ENCODE assay signal across 19 mouse cellular contexts in genomic region chr4:106676749-106677148, GRCm38 (mm10). TPM values are rescaled to one million over a fixed set of nuclear protein-coding genes. Genes with fewer than 3 reads are reported as not detected.
"Had no signal": no experiment of that assay in that cellular context is flagged by ENCODE, and none has a peak within 500 bp of the region (broad histone marks: within the 10 kb centered on the region; RNA-seq: fewer than 3 reads in every experiment).

No protein-coding gene starts in this region.

- ATAC-seq: intestine, postnatal 0 days; midbrain, embryonic 15.5 days had no signal

- H3K9ac ChIP-seq: limb, embryonic 12.5 days; limb, embryonic 15.5 days; midbrain, embryonic 12.5 days; midbrain, embryonic 15.5 days; neural tube, embryonic 12.5 days; neural tube, embryonic 15.5 days had no signal

- H3K27me3 ChIP-seq: limb, embryonic 12.5 days; limb, embryonic 15.5 days; liver, embryonic 13.5 days; midbrain, embryonic 15.5 days; neural tube, embryonic 12.5 days; neural tube, embryonic 15.5 days had no signal

- H3K4me3 ChIP-seq: limb, embryonic 12.5 days; limb, embryonic 15.5 days; liver, embryonic 13.5 days; midbrain, embryonic 12.5 days; midbrain, embryonic 15.5 days; neural tube, embryonic 12.5 days had no signal

- H3K9me3 ChIP-seq: limb, embryonic 12.5 days; limb, embryonic 15.5 days; liver, embryonic 13.5 days; midbrain, embryonic 12.5 days; midbrain, embryonic 15.5 days; neural tube, embryonic 12.5 days; neural tube, embryonic 15.5 days had no signal

- H3K4me2 ChIP-seq: limb, embryonic 12.5 days; limb, embryonic 15.5 days; midbrain, embryonic 12.5 days; midbrain, embryonic 15.5 days; neural tube, embryonic 12.5 days; neural tube, embryonic 15.5 days had no signal

- DNase-seq: left cerebral cortex, postnatal 4 days; liver, embryonic 13.5 days; lung, adult 2 months; lung, postnatal 14 days; right cerebral cortex, adult 18-20 months; right cerebral cortex, postnatal 14 days; right cerebral cortex, postnatal 4 days; thymus, adult 2 months; thymus, postnatal 14 days; thymus, postnatal 4 days had no signal

- H3K27ac ChIP-seq: limb, embryonic 12.5 days; limb, embryonic 15.5 days; liver, embryonic 13.5 days; macrophage; midbrain, embryonic 12.5 days; midbrain, embryonic 15.5 days; neural tube, embryonic 12.5 days; neural tube, embryonic 15.5 days; stomach, postnatal 0 days had no signal

RNA-seq across cellular contexts. Expression of gene Mroh7, which starts 54.0 kb away (rescaled TPM):
- polyA plus RNA-seq: macrophage had no signal

RNA-seq across cellular contexts. Expression of gene Ttc22, which starts 54.5 kb away (rescaled TPM):
- polyA plus RNA-seq: macrophage had no signal

RNA-seq across cellular contexts. Expression of gene Fam151a, which starts 56.9 kb away (rescaled TPM):
- polyA plus RNA-seq: limb, embryonic 12.5 days; macrophage; midbrain, embryonic 12.5 days; midbrain, embryonic 15.5 days; neural tube, embryonic 12.5 days; neural tube, embryonic 15.5 days had no signal
